Mouse (Mus musculus) testis, adult 2 months (tissue): ENCODE results near the gene Usp32. TPM values are rescaled to one million over a fixed set of nuclear protein-coding genes. Genes with fewer than 3 reads are reported as not detected.

Experiments used
- H3K27ac ChIP-seq: fragments of 200-500 bp; 2 replicates; pipeline ENCODE4 v1.5.1; 2012; ENCODE audit warnings: low read depth, low read length; ENCODE audit not compliant: control insufficient read depth, insufficient read depth
- H3K27me3 ChIP-seq: fragments of 200-500 bp; 2 replicates; pipeline ENCODE4 v1.6.1; 2012; ENCODE audit warnings: mild to moderate bottlenecking, low read length, moderate library complexity; ENCODE audit not compliant: control insufficient read depth, insufficient read depth
- H3K36me3 ChIP-seq: fragments of 200-500 bp; 2 replicates; pipeline ENCODE4 v1.6.1; 2012; ENCODE audit warnings: mild to moderate bottlenecking, low read length; ENCODE audit not compliant: control insufficient read depth, insufficient read depth
- H3K4me1 ChIP-seq: fragments of 200-500 bp; 2 replicates; pipeline ENCODE4 v1.6.1; 2012; ENCODE audit warnings: low read length; ENCODE audit not compliant: control insufficient read depth, insufficient read depth
- H3K4me3 ChIP-seq: fragments of 200-500 bp; 2 replicates; pipeline ENCODE4 v1.5.1; 2012; ENCODE audit warnings: low read depth, mild to moderate bottlenecking, low read length, moderate library complexity, mixed read lengths; ENCODE audit not compliant: control insufficient read depth
- CTCF ChIP-seq: fragments of 200-500 bp; IDR thresholded peaks from 2 replicates; pipeline ENCODE4 v1.5.1; 2012; ENCODE audit warnings: low read depth, mild to moderate bottlenecking, inconsistent platforms, low read length, moderate library complexity; ENCODE audit not compliant: control insufficient read depth, insufficient read depth, insufficient replicate concordance
- POLR2A ChIP-seq: fragments of 200-500 bp; IDR thresholded peaks from 2 replicates; pipeline ENCODE4 v1.6.1; 2012; ENCODE audit warnings: low read depth, mild to moderate bottlenecking, inconsistent platforms, low read length, moderate library complexity; ENCODE audit not compliant: control insufficient read depth
- polyA plus RNA-seq: library from polyadenylated mRNA; depleted of rRNA; stranded (reverse); fragments of >200 nt; gene quantifications from 2 replicates; pipeline ENCODE4 v1.2.3, GENCODE M21; 2012

Usp32 gene
- polyA plus RNA-seq, 1 experiment, result 33.8 TPM

DNA sequence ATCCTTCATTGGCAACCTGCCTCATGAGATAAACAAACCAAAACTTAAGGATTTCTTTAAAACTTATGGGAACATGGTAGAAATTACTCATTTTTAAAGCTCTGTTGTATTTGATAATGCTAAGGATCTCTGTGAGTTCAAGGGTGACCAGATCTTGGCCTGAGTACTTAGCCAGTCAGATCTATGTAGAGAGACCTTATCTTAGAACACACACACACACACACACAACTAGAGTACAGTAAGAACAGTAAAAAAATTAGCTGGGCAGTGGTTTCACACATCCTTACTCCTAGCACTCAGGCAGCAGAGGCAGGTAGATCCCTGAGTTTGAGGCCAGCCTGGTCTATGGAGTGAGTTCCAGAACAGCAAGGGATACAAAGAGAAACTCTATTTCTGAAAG, 53.7 kb downstream of the Usp32 start:
- no peak overlapping the region for H3K4me3 ChIP-seq
- no peak for TF ChIP-seq CTCF
- TF ChIP-seq POLR2A, result no peak
- H3K4me1 ChIP-seq, result no peaks in the 10 kb centered on the region
- no peak overlapping the region for H3K27ac ChIP-seq
- peaks cover 2% of the 10 kb centered on the region; the same call in 1 of the 2 replicates for H3K36me3 ChIP-seq
- no peaks in the 10 kb centered on the region for H3K27me3 ChIP-seq

DNA sequence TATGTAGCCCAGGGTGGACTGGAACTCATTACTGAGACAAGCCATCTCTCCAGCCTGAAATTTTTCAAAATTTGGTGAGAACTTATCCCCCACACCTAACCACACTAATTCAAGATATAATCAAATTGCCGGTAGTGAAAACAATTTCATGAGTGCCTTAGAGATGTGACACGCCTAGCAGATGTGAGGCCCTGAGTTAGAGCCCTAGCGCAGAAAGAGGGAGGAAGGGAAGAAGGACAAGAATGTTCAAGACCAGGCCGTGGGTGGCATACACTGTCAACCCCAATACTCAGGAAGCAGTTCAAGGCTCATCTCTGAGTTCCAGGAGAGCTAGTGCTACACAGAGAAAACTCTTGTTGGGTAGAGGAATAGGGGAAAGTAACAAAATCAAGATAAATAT, 72.1 kb downstream of the Usp32 start:
- no peak overlapping the region for H3K27ac ChIP-seq
- H3K4me1 ChIP-seq, result no peaks in the 10 kb centered on the region
- no peaks in the 10 kb centered on the region for H3K27me3 ChIP-seq
- TF ChIP-seq CTCF (no peak), POLR2A (no peak)
- no peak overlapping the region for H3K4me3 ChIP-seq
- H3K36me3 ChIP-seq, result no peaks in the 10 kb centered on the region; the same call in 1 of the 2 replicates

DNA sequence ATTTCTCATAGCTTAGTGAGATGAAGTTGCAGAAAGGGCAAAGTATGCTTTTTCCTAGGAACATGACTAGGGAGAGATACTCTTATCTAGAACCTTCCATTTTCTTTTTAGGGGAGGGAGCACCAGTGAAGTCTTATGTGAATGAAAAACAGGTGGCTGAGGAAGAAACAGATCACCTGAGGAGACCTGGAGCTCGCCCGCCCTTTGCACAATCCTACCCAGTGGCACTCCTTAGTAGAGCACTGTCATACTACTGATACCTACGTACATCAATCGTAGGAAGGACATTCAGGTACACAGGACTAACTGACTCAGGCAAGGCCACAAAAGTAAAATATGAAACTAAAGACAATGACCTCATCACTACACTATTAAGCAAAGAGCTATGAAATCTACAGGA, 81.4 kb downstream of the Usp32 start:
- TF ChIP-seq CTCF (no peak), POLR2A (no peak)
- H3K36me3 ChIP-seq, result peaks cover 2% of the 10 kb centered on the region
- H3K4me1 ChIP-seq, result no peaks in the 10 kb centered on the region
- no peak overlapping the region for H3K27ac ChIP-seq
- H3K4me3 ChIP-seq, result no peak overlapping the region
- H3K27me3 ChIP-seq, result no peaks in the 10 kb centered on the region

DNA sequence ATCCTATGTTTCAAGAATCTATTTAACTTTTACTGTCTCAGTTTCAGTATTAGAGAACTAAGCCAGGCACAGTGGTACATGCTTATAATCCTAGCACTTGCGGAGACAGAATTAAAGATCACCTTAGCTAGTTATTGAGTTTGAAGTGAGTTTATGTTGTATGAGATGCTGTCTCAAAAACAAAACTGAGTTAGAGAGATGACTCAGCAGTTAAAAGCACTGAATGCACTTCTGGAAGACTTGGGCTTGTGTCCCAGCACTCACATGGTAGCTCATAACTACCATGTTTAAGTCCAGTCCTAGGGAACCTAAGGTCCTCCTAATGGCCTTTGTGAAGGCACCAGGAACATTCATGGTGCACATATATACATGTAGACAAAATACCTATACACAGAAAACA, 82.4 kb downstream of the Usp32 start:
- Histone ChIP-seq H3K27ac (no peak overlapping the region), H3K36me3 (peaks cover 2% of the 10 kb centered on the region), H3K4me3 (no peak overlapping the region), H3K27me3 (no peaks in the 10 kb centered on the region), H3K4me1 (no peaks in the 10 kb centered on the region)
- TF ChIP-seq POLR2A (no peak), CTCF (no peak)

DNA sequence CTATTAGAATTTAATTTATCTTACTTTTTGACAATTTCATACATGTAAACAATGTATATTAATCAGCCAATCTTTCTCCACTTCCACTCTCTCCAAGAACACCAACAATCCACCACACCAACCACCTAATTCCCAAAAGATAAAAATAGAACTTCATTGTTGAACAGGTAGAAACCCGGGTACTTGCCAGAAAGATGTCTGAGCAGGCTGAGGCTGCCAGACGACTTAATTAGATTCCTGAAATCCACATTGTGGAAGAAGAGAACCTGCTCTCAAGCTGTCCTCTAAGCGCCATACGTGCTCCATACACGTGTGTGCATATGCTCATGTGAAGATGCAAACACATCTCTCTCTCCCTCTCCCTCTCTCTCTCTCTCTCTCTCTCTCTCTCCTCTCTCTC, 83.1 kb downstream of the Usp32 start:
- H3K27ac ChIP-seq, result no peak overlapping the region
- H3K4me1 ChIP-seq, result no peaks in the 10 kb centered on the region
- no peak for TF ChIP-seq POLR2A
- TF ChIP-seq CTCF, result no peak
- peaks cover 2% of the 10 kb centered on the region for H3K36me3 ChIP-seq
- no peak overlapping the region for H3K4me3 ChIP-seq
- H3K27me3 ChIP-seq, result no peaks in the 10 kb centered on the region

DNA sequence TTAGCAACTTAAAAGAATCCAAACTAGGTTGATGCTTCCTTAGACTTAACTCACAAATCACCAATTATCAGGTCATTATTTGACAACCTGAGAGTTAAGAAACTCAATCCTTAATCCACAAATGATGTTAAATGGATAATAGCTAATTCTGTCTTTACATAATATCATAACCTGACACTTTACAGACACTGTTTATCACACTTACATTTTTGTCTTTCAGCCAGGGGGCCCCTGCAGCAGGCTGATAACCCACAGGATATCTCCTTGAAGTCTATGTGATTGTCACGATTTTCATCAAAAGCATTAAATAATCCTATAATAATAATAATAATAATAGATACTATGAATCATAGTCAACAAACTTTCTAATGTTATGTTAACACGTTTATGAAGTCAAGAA, 84.4 kb downstream of the Usp32 start:
- Histone ChIP-seq H3K4me1 (no peaks in the 10 kb centered on the region), H3K27ac (no peak overlapping the region), H3K36me3 (peaks cover 2% of the 10 kb centered on the region), H3K27me3 (no peaks in the 10 kb centered on the region), H3K4me3 (no peak overlapping the region)
- TF ChIP-seq POLR2A (no peak), CTCF (no peak)

DNA sequence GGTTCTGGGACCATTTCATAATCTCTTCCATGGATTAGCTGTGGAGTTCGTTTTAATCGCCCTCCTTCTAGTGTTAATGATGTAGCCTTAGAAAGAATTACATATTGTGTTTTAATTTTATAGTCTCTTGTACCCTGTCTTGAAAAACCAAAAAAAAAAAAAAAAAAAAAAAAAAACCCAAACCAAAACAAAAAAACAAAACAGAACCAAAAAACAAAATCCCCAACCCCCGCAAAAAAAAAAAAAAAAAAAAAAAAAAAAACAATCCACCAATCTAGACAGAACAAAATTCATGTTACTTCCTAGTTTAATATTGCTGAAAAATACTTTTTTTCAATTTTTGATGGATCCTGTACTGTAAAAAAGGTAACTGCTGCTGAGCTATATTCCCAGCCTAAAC, 100.7 kb downstream of the Usp32 start:
- Histone ChIP-seq H3K4me3 (no peak overlapping the region), H3K27me3 (no peaks in the 10 kb centered on the region), H3K4me1 (no peaks in the 10 kb centered on the region), H3K27ac (no peak overlapping the region), H3K36me3 (no peaks in the 10 kb centered on the region)
- TF ChIP-seq CTCF (no peak), POLR2A (no peak)

DNA sequence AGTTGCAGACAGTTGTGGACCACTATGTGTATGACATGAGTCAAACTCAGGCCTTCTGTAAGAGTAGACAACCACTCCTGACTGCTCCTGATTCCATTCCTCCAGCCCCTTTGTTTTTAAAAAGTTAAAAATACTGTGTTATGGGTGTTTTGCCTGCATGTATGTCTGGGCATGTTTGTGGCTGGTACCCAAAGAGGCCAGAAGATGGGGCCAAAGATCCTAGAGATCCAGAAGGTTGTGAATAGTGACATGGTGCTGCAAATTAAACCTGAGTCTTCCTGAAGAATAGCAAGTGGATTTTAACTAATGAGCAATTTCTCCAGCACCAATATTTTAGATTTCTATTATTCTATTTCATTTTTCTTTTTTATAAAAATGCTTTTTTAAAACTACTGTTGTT, 126.8 kb downstream of the Usp32 start:
- H3K4me1 ChIP-seq, result no peaks in the 10 kb centered on the region
- H3K36me3 ChIP-seq, result no peaks in the 10 kb centered on the region; the same call in 1 of the 2 replicates
- no peak overlapping the region for H3K27ac ChIP-seq
- TF ChIP-seq CTCF, result no peak
- no peak for TF ChIP-seq POLR2A
- H3K27me3 ChIP-seq, result no peaks in the 10 kb centered on the region
- no peak overlapping the region for H3K4me3 ChIP-seq
